In the genomic region with DNA sequence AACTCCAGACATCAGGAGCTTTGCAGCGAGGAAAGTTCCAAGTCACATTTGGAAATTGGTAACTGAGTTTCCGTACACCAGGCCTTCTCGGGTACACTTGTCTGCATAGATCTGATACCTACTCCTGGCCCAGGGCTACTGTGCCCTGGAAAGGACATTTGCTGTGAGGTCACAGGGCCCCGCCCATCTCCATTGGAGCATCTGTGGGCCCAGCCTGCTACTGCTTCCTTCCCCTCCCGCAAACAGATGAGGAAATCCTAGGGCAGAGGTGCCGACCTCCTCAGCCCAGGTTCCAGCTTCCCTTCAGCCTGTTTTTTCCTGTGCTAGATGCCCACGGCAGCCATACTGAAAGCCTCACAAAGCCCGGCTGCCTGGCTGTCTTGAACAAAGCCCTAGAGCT, we compare ENCODE assay signal across 10 mouse cellular contexts. TPM values are rescaled to one million over a fixed set of nuclear protein-coding genes. Genes with fewer than 3 reads are reported as not detected.
DNase-seq lines count a peak whose midpoint lies in the region; ATAC-seq lines count a peak whose summit lies in the region.
"Had no signal": no experiment of that assay in that cellular context is flagged by ENCODE, and none has a peak within 500 bp of the region (broad histone marks: within the 10 kb centered on the region; RNA-seq: fewer than 3 reads in every experiment).

No protein-coding gene starts in this region.

- peak overlapping the region; percentile 100 for H3K27ac ChIP-seq in heart, embryonic 14.5 days (replicated peaks in 1 of 2; ENCODE audit: control insufficient read depth in 1 of 2, insufficient read depth in 1 of 2, low read depth in 2 of 2, low read length in 2 of 2)
- H3K27ac ChIP-seq in limb, embryonic 10.5 days = peak overlapping the region; percentile 82

- WGBS in heart, embryonic 14.5 days = 25% methylated on average over 8 of the region's 8 CpGs
- WGBS in limb, embryonic 10.5 days = 58% methylated on average over 8 of the region's 8 CpGs

- H3K4me2 ChIP-seq in heart, embryonic 14.5 days (ENCODE audit: low read length) = peak overlapping the region; percentile 61

- 0 out of 2 replicates have a peak, but pooled peaks cover 3% of the 10 kb centered on the region for H3K36me3 ChIP-seq in heart, embryonic 14.5 days (ENCODE audit: control insufficient read depth, insufficient read depth, low read length)
- 0 out of 2 replicates have a peak, but pooled peaks cover 4% of the 10 kb centered on the region for H3K36me3 ChIP-seq in limb, embryonic 10.5 days

- no peaks in the 10 kb centered on the region for H3K27me3 ChIP-seq in heart, embryonic 14.5 days (ENCODE audit: control insufficient read depth, insufficient read depth, low read length)
- no peaks in the 10 kb centered on the region for H3K27me3 ChIP-seq in limb, embryonic 10.5 days (ENCODE audit: low read depth, poor library complexity, severe bottlenecking)

- no peak for ATAC-seq in heart, embryonic 14.5 days (ENCODE audit: insufficient number of reproducible peaks, insufficient read depth, low FRiP score, low read depth)
- ATAC-seq: CD4-positive, CD25-positive, alpha-beta regulatory T cell, adult 4 months had no signal

- H3K4me3 ChIP-seq in heart, embryonic 14.5 days (ENCODE audit: control insufficient read depth in 1 of 2, insufficient read depth in 1 of 2, low read depth in 1 of 2, low read length in 2 of 2) = no peak overlapping the region
- no peak overlapping the region for H3K4me3 ChIP-seq in limb, embryonic 10.5 days
- H3K4me3 ChIP-seq: megakaryocyte, embryonic 14.5 days had no signal

- H3K4me1 ChIP-seq in heart, embryonic 14.5 days (ENCODE audit: control insufficient read depth in 2 of 2, insufficient read depth in 2 of 2, low read length in 2 of 2) = peaks cover 64 to 83% of the 10 kb centered on the region in 2 experiments
- peaks cover 78% of the 10 kb centered on the region for H3K4me1 ChIP-seq in limb, embryonic 10.5 days

- peak overlapping the region; percentile 79 for H3K9ac ChIP-seq in heart, embryonic 14.5 days (ENCODE audit: low read length)

- no peaks in the 10 kb centered on the region for H3K9me3 ChIP-seq in heart, embryonic 14.5 days (ENCODE audit: control insufficient read depth, low read length)
- H3K9me3 ChIP-seq in limb, embryonic 10.5 days (replicated peaks) = no peaks in the 10 kb centered on the region
- H3K9me3 ChIP-seq: megakaryocyte, embryonic 14.5 days had no signal

- DNase-seq in gastrocnemius, adult 18-20 months (ENCODE audit: low spot score) = peak; percentile 70
- DNase-seq in gastrocnemius, postnatal 10 days = no peak
- peak; percentile 72 for DNase-seq in adrenal gland, postnatal 14 days
- DNase-seq in limb, embryonic 10.5 days (ENCODE audit: low spot score) = no peak
- DNase-seq in ovary, postnatal 10 days (ENCODE audit: low spot score) = no peak
- no peak for DNase-seq in thymus, postnatal 4 days
- no peak for DNase-seq in frontal cortex, postnatal 25 days (ENCODE audit: low spot score in 2 of 2)

RNA-seq across cellular contexts. Expression of a gene that starts 21.4 kb away (rescaled TPM):
- total RNA-seq in gastrocnemius, adult 18-20 months (2021) = 10 to 100 TPM; 53.7 to 61.6 TPM
- 100 to 1,000 TPM; 256 to 295 TPM for total RNA-seq in gastrocnemius, postnatal 10 days (2021)
- 230 and 242 TPM in 2 replicates for total RNA-seq in adrenal gland, postnatal 14 days (2021)
- 67.5 and 68.3 TPM in 2 replicates for polyA plus RNA-seq in heart, embryonic 14.5 days (2014; fragmentation: Nextera tagmentation; extraction: Ambion mirVana)
- polyA plus RNA-seq in limb, embryonic 10.5 days (2016; fragmentation: Nextera tagmentation; extraction: Ambion mirVana) = 20.8 and 23.3 TPM in 2 replicates
- polyA plus RNA-seq: CD4-positive, CD25-positive, alpha-beta regulatory T cell, adult 4 months had no signal

RNA-seq across cellular contexts. Expression of a gene that starts 36.9 kb away (rescaled TPM):
- not detected for total RNA-seq in gastrocnemius, adult 18-20 months (2021)
- not detected for total RNA-seq in gastrocnemius, postnatal 10 days (2021)
- not detected in 2 replicates for total RNA-seq in adrenal gland, postnatal 14 days (2021)
- not detected in 2 replicates for polyA plus RNA-seq in heart, embryonic 14.5 days (2014; fragmentation: Nextera tagmentation; extraction: Ambion mirVana)
- polyA plus RNA-seq in limb, embryonic 10.5 days (2016; fragmentation: Nextera tagmentation; extraction: Ambion mirVana) = not detected in 2 replicates
- polyA plus RNA-seq: CD4-positive, CD25-positive, alpha-beta regulatory T cell, adult 4 months had no signal

RNA-seq across cellular contexts. Expression of a gene that starts 59.7 kb away (rescaled TPM):
- total RNA-seq in gastrocnemius, adult 18-20 months (2021) = under 1 TPM in 1 of 2 experiments, not detected in 1; 0.34 TPM
- total RNA-seq in gastrocnemius, postnatal 10 days (2021) = not detected
- total RNA-seq in adrenal gland, postnatal 14 days (2021) = not detected in 2 replicates
- polyA plus RNA-seq in heart, embryonic 14.5 days (2014; fragmentation: Nextera tagmentation; extraction: Ambion mirVana) = not detected in 2 replicates
- polyA plus RNA-seq in limb, embryonic 10.5 days (2016; fragmentation: Nextera tagmentation; extraction: Ambion mirVana) = not detected in 2 replicates
- polyA plus RNA-seq: CD4-positive, CD25-positive, alpha-beta regulatory T cell, adult 4 months had no signal

Comparison
In these comparisons a context has a peak if more than half of its experiments do, and no peak if none do; other contexts are left out.
1. DNase-seq: peak in gastrocnemius, adult 18-20 months (single experiment) and adrenal gland, postnatal 14 days (single experiment); none in gastrocnemius, postnatal 10 days (single experiment), limb, embryonic 10.5 days (single experiment), ovary, postnatal 10 days (single experiment), thymus, postnatal 4 days (single experiment) and frontal cortex, postnatal 25 days (0 of 2).